Mouse (Mus musculus) G1E (cell line): ENCODE results near the gene AC124502.3.
A peak's percentile ranks its signal among the peaks of the same experiment; 100 is the strongest.

Source experiments
- CTCF ChIP-seq: IDR thresholded peaks from 2 replicates; pipeline ENCODE4 v1.5.1; 2012; ENCODE audit warnings: low read depth, low read length, inconsistent platforms, mixed read lengths
- GATA2 ChIP-seq: IDR thresholded peaks from 2 replicates; pipeline ENCODE4 v1.6.1; 2012; ENCODE audit warnings: low read depth, low read length, inconsistent platforms, borderline replicate concordance
- TAL1 ChIP-seq: conservative IDR thresholded peaks from 2 replicates; pipeline ENCODE4 v1.6.1; 2012; ENCODE audit warnings: low read depth, low read length, inconsistent platforms, mixed read lengths

DNA sequence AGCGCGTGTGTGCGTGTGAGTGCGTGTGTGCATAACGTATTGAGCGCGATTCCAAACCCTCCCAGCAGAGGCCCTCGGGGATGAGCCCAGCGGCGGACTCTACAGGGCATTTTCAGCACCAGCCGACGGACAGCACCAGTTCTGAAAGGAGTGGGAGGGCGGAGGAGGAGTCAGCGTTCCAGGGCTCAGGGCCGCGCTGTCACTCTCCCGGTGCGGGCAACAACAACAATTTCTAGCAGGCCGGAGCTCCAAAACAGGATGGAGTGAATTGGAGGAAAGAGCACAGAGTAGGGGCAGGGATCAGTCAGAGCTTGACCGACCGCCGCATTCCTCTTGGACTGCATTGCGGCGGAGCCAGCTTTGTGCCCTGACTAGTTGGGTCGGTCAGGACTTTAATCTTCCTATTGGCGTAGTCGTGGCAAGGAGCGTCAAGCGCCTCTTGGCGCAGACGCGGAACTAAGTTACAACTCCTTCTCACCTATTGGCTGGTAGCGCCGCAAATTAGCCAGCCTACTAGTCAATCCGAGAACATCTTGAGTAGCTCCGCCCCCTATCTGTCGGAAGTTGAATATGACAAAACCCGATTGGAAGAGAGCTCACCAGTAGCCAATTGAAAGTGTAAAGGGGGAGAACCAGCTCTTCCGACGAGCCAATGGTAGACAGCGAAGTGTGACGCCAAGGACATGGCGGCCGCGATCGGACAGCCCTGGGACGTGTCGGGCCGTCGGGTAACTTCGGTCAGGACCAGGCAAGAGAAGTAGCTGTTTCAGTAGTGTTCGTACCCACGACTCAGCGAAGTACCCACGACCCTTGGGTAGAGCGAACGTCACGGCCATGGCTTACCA, 49.4 kb downstream of the AC124502.3 start, which contains the start of gene Yif1a:
- TF ChIP-seq CTCF (0 out of 2 replicates have a peak, but pooled peaks have one; percentile 14), TAL1 (no peak), GATA2 (no peak)
